In genomic region chr12:70118721-70119345, GRCm38 (mm10) we compare ENCODE assay signal across 12 mouse cellular contexts. TPM values are rescaled to one million over a fixed set of nuclear protein-coding genes. Genes with fewer than 3 reads are reported as not detected.
DNase-seq lines count a peak whose midpoint lies in the region; ATAC-seq lines count a peak whose summit lies in the region.
"Had no signal": no experiment of that assay in that cellular context is flagged by ENCODE, and none has a peak within 500 bp of the region (broad histone marks: within the 10 kb centered on the region; RNA-seq: fewer than 3 reads in every experiment).

No protein-coding gene starts in this region.

- 71% methylated on average over 10 of the region's 10 CpGs for WGBS in forebrain, embryonic 14.5 days
- WGBS in forebrain, embryonic 10.5 days: 88% methylated on average over 10 of the region's 10 CpGs
- WGBS in embryonic facial prominence, embryonic 10.5 days: 87% methylated on average over 10 of the region's 10 CpGs

- no peak overlapping the region for H3K4me3 ChIP-seq in forebrain, embryonic 14.5 days (ENCODE audit: low read depth, low read length)
- H3K4me3 ChIP-seq in forebrain, embryonic 10.5 days: no peak overlapping the region
- H3K4me3 ChIP-seq in embryonic facial prominence, embryonic 10.5 days: no peak overlapping the region
- H3K4me3 ChIP-seq: liver, embryonic 13.5 days had no signal

- H3K4me1 ChIP-seq in forebrain, embryonic 14.5 days (ENCODE audit: control insufficient read depth, insufficient read depth, low read length): no peaks in the 10 kb centered on the region
- H3K4me1 ChIP-seq in forebrain, embryonic 10.5 days: no peaks in the 10 kb centered on the region
- no peaks in the 10 kb centered on the region for H3K4me1 ChIP-seq in embryonic facial prominence, embryonic 10.5 days
- H3K4me1 ChIP-seq: liver, embryonic 13.5 days had no signal

- H3K36me3 ChIP-seq in forebrain, embryonic 14.5 days (ENCODE audit: control insufficient read depth, insufficient read depth, low read length): no peaks in the 10 kb centered on the region
- H3K36me3 ChIP-seq in forebrain, embryonic 10.5 days (replicated peaks): no peaks in the 10 kb centered on the region
- H3K36me3 ChIP-seq in embryonic facial prominence, embryonic 10.5 days (replicated peaks): no peaks in the 10 kb centered on the region
- H3K36me3 ChIP-seq: liver, embryonic 13.5 days had no signal

- peak; percentile 87; the same call in 1 of the 2 replicates for ATAC-seq in forebrain, embryonic 14.5 days

- no peak overlapping the region for H3K4me2 ChIP-seq in forebrain, embryonic 14.5 days (ENCODE audit: low read length)
- H3K4me2 ChIP-seq: liver, embryonic 13.5 days had no signal

- H3K9me3 ChIP-seq in forebrain, embryonic 14.5 days (replicated peaks; ENCODE audit: control insufficient read depth, low read length): no peaks in the 10 kb centered on the region
- no peaks in the 10 kb centered on the region for H3K9me3 ChIP-seq in forebrain, embryonic 10.5 days
- H3K9me3 ChIP-seq in embryonic facial prominence, embryonic 10.5 days: no peaks in the 10 kb centered on the region
- H3K9me3 ChIP-seq: liver, embryonic 13.5 days had no signal

- DNase-seq in forebrain, embryonic 14.5 days (ENCODE audit: low spot score): peak; percentile 87
- no peak for DNase-seq in forebrain, embryonic 10.5 days (ENCODE audit: extremely low spot score, low spot score)
- peak; percentile 82 for DNase-seq in right cerebral cortex, adult 18-20 months
- DNase-seq in right cerebral cortex, postnatal 14 days: no peak
- peak; percentile 48 to 56 for DNase-seq in layer of hippocampus, postnatal 36 days
- DNase-seq in embryonic facial prominence, embryonic 10.5 days (ENCODE audit: low spot score): no peak
- DNase-seq in retina, embryonic 14.5 days (ENCODE audit: low spot score): no peak
- DNase-seq in MN1 (ENCODE audit: low spot score): no peak
- DNase-seq: gastrocnemius, postnatal 25 days; kidney, adult 18-20 months; liver, embryonic 13.5 days had no signal

- no peaks in the 10 kb centered on the region for H3K27me3 ChIP-seq in forebrain, embryonic 14.5 days (replicated peaks; ENCODE audit: control insufficient read depth, insufficient read depth, low read length)
- H3K27me3 ChIP-seq in forebrain, embryonic 10.5 days (ENCODE audit: poor library complexity, severe bottlenecking): peaks cover 45% of the 10 kb centered on the region
- peaks cover 21% of the 10 kb centered on the region for H3K27me3 ChIP-seq in embryonic facial prominence, embryonic 10.5 days (replicated peaks; ENCODE audit: low read depth, poor library complexity, severe bottlenecking)

- H3K27ac ChIP-seq in forebrain, embryonic 14.5 days (ENCODE audit: low read depth, low read length): peak overlapping the region; percentile 35; the same call in 1 of the 2 replicates
- no peak overlapping the region for H3K27ac ChIP-seq in forebrain, embryonic 10.5 days
- H3K27ac ChIP-seq in embryonic facial prominence, embryonic 10.5 days (replicated peaks): no peak overlapping the region
- H3K27ac ChIP-seq: liver, embryonic 13.5 days had no signal

- H3K9ac ChIP-seq in forebrain, embryonic 14.5 days (ENCODE audit: low read length): no peak overlapping the region
- H3K9ac ChIP-seq: liver, embryonic 13.5 days had no signal

RNA-seq across cellular contexts. Expression of gene Nin, which starts 5.3 kb away (rescaled TPM):
- 14.8 and 26.9 TPM in 2 replicates for polyA plus RNA-seq in forebrain, embryonic 14.5 days (2014; fragmentation: Nextera tagmentation; extraction: Ambion mirVana)
- polyA plus RNA-seq in forebrain, embryonic 10.5 days (2016; fragmentation: Nextera tagmentation; extraction: Ambion mirVana): 8.9 and 9.7 TPM in 2 replicates
- 10 to 100 TPM; 69.8 to 72.7 TPM for total RNA-seq in layer of hippocampus, postnatal 36 days (2021)
- polyA plus RNA-seq in embryonic facial prominence, embryonic 10.5 days (2016; fragmentation: Nextera tagmentation; extraction: Ambion mirVana): 11.7 and 12.1 TPM in 2 replicates

RNA-seq across cellular contexts. Expression of gene Abhd12b, which starts 35.1 kb away (rescaled TPM):
- polyA plus RNA-seq in forebrain, embryonic 14.5 days (2014; fragmentation: Nextera tagmentation; extraction: Ambion mirVana): not detected in 2 replicates
- not detected in 2 replicates for polyA plus RNA-seq in forebrain, embryonic 10.5 days (2016; fragmentation: Nextera tagmentation; extraction: Ambion mirVana)
- total RNA-seq in layer of hippocampus, postnatal 36 days (2021): under 1 TPM in 1 of 2 experiments, not detected in 1; 0.20 TPM
- polyA plus RNA-seq in embryonic facial prominence, embryonic 10.5 days (2016; fragmentation: Nextera tagmentation; extraction: Ambion mirVana): not detected in 2 replicates
- total RNA-seq: gastrocnemius, postnatal 25 days; monocyte, adult 5-6 weeks had no signal
- polyA plus RNA-seq: liver, embryonic 13.5 days had no signal

Comparison
In these comparisons a context has a peak if more than half of its experiments do, and no peak if none do; other contexts are left out.
1. DNase-seq: peak in forebrain, embryonic 14.5 days (single experiment), right cerebral cortex, adult 18-20 months (single experiment) and layer of hippocampus, postnatal 36 days (2 of 2); none in forebrain, embryonic 10.5 days (single experiment), right cerebral cortex, postnatal 14 days (single experiment), embryonic facial prominence, embryonic 10.5 days (single experiment), retina, embryonic 14.5 days (single experiment) and MN1 (single experiment).